Mouse (Mus musculus) heart, postnatal 0 days (tissue): Measurements from ENCODE around the gene Slc35d1. TPM values are rescaled to one million over a fixed set of nuclear protein-coding genes. Genes with fewer than 3 reads are reported as not detected.
"Not testable (repeated sequence)": the region's sequence is repeated elsewhere in the genome, so short reads cannot be mapped to it uniquely, and the experiment has no call there.

Experiments
- ATAC-seq: fragments of 200-750 bp; cut with Nextera tagmentation; 2 replicates; pipeline ENCODE4 v1.8.0; 2017; ENCODE audit warnings: low read depth, moderate number of reproducible peaks, moderate library complexity; ENCODE audit not compliant: insufficient read depth
- DNase-seq: peaks from one replicate; pipeline ENCODE4 v3.0.0-alpha.2; 2016; ENCODE audit warnings: low spot score
- H3K27ac ChIP-seq: fragments of 300-500 bp; sonication (generic); 2 replicates; pipeline ENCODE4 v1.5.1; 2014; ENCODE audit warnings: low read depth, mild to moderate bottlenecking
- H3K27me3 ChIP-seq: fragments of 300-500 bp; sonication (generic); 2 replicates; pipeline ENCODE4 v1.6.1; 2014; ENCODE audit warnings: low read length, mixed read lengths; ENCODE audit not compliant: control insufficient read depth, insufficient read depth
- H3K36me3 ChIP-seq: fragments of 300-500 bp; sonication (generic); replicated peaks from 2 replicates; pipeline ENCODE4 v1.6.1; 2014; ENCODE audit warnings: low read length, mixed read lengths; ENCODE audit not compliant: control insufficient read depth, insufficient read depth
- H3K4me1 ChIP-seq: fragments of 300-500 bp; sonication (generic); 2 replicates; pipeline ENCODE4 v1.6.1; 2014; ENCODE audit warnings: antibody characterized with exemption; ENCODE audit not compliant: control insufficient read depth, insufficient read depth
- H3K4me2 ChIP-seq: fragments of 300-500 bp; sonication (generic); 2 replicates; pipeline ENCODE4 v1.6.1; 2014; ENCODE audit warnings: low read depth, mild to moderate bottlenecking, low read length, moderate library complexity
- H3K4me3 ChIP-seq: fragments of 300-500 bp; sonication (generic); 2 replicates; pipeline ENCODE4 v1.5.1; 2014; ENCODE audit warnings: low read depth, low read length
- H3K9ac ChIP-seq: fragments of 300-500 bp; sonication (generic); replicated peaks from 2 replicates; pipeline ENCODE4 v1.6.1; 2014; ENCODE audit warnings: low read depth, low read length, mixed read lengths
- H3K9me3 ChIP-seq: fragments of 300-500 bp; sonication (generic); replicated peaks from 2 replicates; pipeline ENCODE4 v1.6.1; 2016; ENCODE audit warnings: low read length; ENCODE audit not compliant: control insufficient read depth
- CTCF ChIP-seq: IDR thresholded peaks from 2 replicates; pipeline ENCODE4 v1.5.1; 2016; ENCODE audit warnings: antibody characterized with exemption, control low read depth, low read depth
- EP300 ChIP-seq: IDR thresholded peaks from 2 replicates; pipeline ENCODE4 v1.6.1; 2016; ENCODE audit warnings: antibody characterized with exemption, low read depth
- WGBS: fragments of 180-500 bp; shearing (Covaris S2); extraction: QIAGEN DNeasy Blood & Tissue Kit; methylation state at CpG from one replicate; pipeline ENCODE4 v1.1.7; 2014; 5-methylcytosine and 5-hydroxymethylcytosine counted together
- polyA plus RNA-seq: library from polyadenylated mRNA; unstranded; fragments of >200 nt; fragmentation: Nextera tagmentation; extraction: Ambion mirVana; gene quantifications from 2 replicates; pipeline ENCODE4 v1.2.1, GENCODE M21; 2015
- total RNA-seq: library from RNA; depleted of rRNA; stranded (reverse); fragments of >200 nt; gene quantifications from 2 replicates; pipeline ENCODE4 v1.2.3, GENCODE M21; 2014; ENCODE audit warnings: low replicate concordance

Gene Slc35d1
- total and polyA plus RNA-seq, 2 experiments from 2014 or later = 2.6 to 4.2 TPM

- Histone ChIP-seq H3K4me2 (no peak overlapping the region), H3K9ac (no peak overlapping the region), H3K9me3 (no peaks in the 10 kb centered on the region), H3K4me3 (no peak overlapping the region), H3K27ac (no peak overlapping the region), H3K4me1 (peaks cover 9% of the 10 kb centered on the region), H3K27me3 (no peaks in the 10 kb centered on the region), H3K36me3 (peaks cover 35% of the 10 kb centered on the region)
- TF ChIP-seq EP300 = no peak
- no peak for TF ChIP-seq CTCF
- WGBS = 84% methylated on average over 6 of the region's 6 CpGs
- ATAC-seq (no peak), DNase-seq (no peak)
These were observed 41.5 kb downstream of the Slc35d1 start for GRCm38 (mm10) chr4:103173507-103173906.

GRCm38 (mm10) chr4:103171256-103171655, 43.7 kb downstream of the Slc35d1 start:
- peaks cover 35% of the 10 kb centered on the region for H3K36me3 ChIP-seq
- H3K4me3 ChIP-seq = no peak overlapping the region
- H3K27ac ChIP-seq = no peak overlapping the region
- no peak for TF ChIP-seq EP300
- no peak for TF ChIP-seq CTCF
- no peak overlapping the region for H3K4me2 ChIP-seq
- 89% methylated on average over 3 of the region's 3 CpGs for WGBS
- DNase-seq = no peak
- no peak for ATAC-seq
- H3K9ac ChIP-seq = no peak overlapping the region
- no peaks in the 10 kb centered on the region for H3K9me3 ChIP-seq
- H3K27me3 ChIP-seq = no peaks in the 10 kb centered on the region
- no peaks in the 10 kb centered on the region for H3K4me1 ChIP-seq

- ATAC-seq, DNase-seq, H3K9me3 ChIP-seq, H3K9ac ChIP-seq, H3K27ac ChIP-seq, H3K4me1 ChIP-seq, H3K27me3 ChIP-seq, H3K4me3 ChIP-seq, H3K4me2 ChIP-seq: not testable (repeated sequence)
- WGBS = 97% methylated on average over 1 of the region's 1 CpGs
- peaks cover 38% of the 10 kb centered on the region for H3K36me3 ChIP-seq
These were observed 48.8 kb downstream of the Slc35d1 start for GRCm38 (mm10) chr4:103166198-103166597.

- ATAC-seq = no peak
- peaks cover 79% of the 10 kb centered on the region for H3K36me3 ChIP-seq
- no peak overlapping the region for H3K4me3 ChIP-seq
These were observed 56.2 kb downstream of the Slc35d1 start for GRCm38 (mm10) chr4:103158781-103159180.

GRCm38 (mm10) chr4:103151946-103152345, 63.0 kb downstream of the Slc35d1 start:
- TF ChIP-seq EP300 (no peak), CTCF (no peak)
- DNase-seq = no peak
- H3K9me3 ChIP-seq = no peaks in the 10 kb centered on the region
- no peak for ATAC-seq
- 85% methylated on average over 5 of the region's 5 CpGs for WGBS
- no peak overlapping the region for H3K27ac ChIP-seq
- H3K4me3 ChIP-seq = no peak overlapping the region
- no peak overlapping the region for H3K9ac ChIP-seq
- no peaks in the 10 kb centered on the region for H3K4me1 ChIP-seq
- H3K36me3 ChIP-seq = peaks cover 83% of the 10 kb centered on the region
- H3K4me2 ChIP-seq = no peak overlapping the region
- no peaks in the 10 kb centered on the region for H3K27me3 ChIP-seq

More at GRCm38 (mm10) chr4:103158781-103159180, 56.2 kb downstream of the Slc35d1 start:
- Histone ChIP-seq H3K4me2 (no peak overlapping the region), H3K9ac (no peak overlapping the region), H3K27me3 (no peaks in the 10 kb centered on the region), H3K9me3 (no peaks in the 10 kb centered on the region), H3K27ac (no peak overlapping the region), H3K4me1 (no peaks in the 10 kb centered on the region)
- TF ChIP-seq CTCF (no peak), EP300 (no peak)
- 93% methylated on average over 4 of the region's 4 CpGs for WGBS
- DNase-seq = no peak

- peaks cover 61% of the 10 kb centered on the region for H3K36me3 ChIP-seq
- H3K4me1 ChIP-seq = no peaks in the 10 kb centered on the region
- H3K27ac ChIP-seq = no peak overlapping the region
- WGBS = 39% methylated on average over 5 of the region's 5 CpGs
- H3K9me3 ChIP-seq = no peaks in the 10 kb centered on the region
- ATAC-seq (no peak), DNase-seq (peak; percentile 55)
- no peak overlapping the region for H3K9ac ChIP-seq
- peak; percentile 82 for TF ChIP-seq CTCF
- TF ChIP-seq EP300 = no peak
- no peak overlapping the region for H3K4me2 ChIP-seq
- H3K4me3 ChIP-seq = no peak overlapping the region
- H3K27me3 ChIP-seq = no peaks in the 10 kb centered on the region
These were observed 68.6 kb downstream of the Slc35d1 start for GRCm38 (mm10) chr4:103146339-103146738.
